9 mouse cellular contexts compared by ENCODE assay signal in the genomic region with DNA sequence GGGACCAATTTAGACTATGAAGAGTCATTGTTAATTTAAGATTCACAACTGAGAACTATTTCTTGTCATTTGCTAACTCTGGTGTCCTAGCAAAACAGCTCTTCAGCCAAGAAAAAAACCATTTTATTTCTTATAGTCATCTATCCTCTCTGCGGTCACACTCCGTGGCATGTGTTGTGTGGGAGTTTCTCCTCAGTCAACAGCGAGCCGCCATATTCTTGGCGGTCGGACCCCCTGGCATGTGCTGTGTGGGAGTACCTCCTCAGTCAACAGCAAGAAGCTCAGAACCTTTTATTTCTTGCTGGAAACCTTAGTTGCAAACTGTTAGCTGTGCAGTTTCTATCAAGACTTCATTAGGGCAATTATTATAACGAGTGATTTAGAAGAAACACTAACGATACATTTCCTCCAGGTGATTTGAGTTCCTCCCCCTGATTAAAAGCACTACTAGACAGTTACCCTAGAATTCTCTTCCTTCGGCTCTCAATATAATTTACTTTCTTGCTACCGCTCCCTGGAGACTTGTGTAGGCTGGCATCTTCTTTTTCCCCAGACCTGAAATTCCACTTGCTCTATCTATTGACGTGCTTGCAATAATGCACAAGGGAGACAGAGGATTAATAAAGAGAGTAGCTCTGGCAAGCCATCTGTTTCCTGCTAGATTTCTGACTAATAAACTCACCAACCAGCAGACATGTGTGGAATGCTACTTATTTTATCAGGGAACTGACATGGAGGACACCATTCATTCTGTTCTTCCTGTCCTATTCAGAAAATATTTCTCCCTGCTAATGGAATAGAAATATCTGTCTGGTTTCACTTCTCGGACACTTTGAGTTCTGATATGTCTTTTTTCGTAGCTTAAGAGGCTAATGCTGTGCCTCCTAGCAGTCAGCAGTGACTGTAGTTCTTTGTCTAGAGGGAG.
A peak's percentile ranks its signal among the peaks of the same experiment; 100 is the strongest.
DNase-seq lines count a peak whose midpoint lies in the region; ATAC-seq lines count a peak whose summit lies in the region.
"Had no signal": no experiment of that assay in that cellular context is flagged by ENCODE, and none has a peak within 500 bp of the region (broad histone marks: within the 10 kb centered on the region; RNA-seq: fewer than 3 reads in every experiment).

No protein-coding gene starts in this region.

- DNase-seq in heart, adult 18-20 months: no peak
- peak; percentile 84 for DNase-seq in Muller cell, postnatal 12 days (ENCODE audit: inconsistent ontology term)
- peak; percentile 85 to 87 for DNase-seq in left cerebral cortex, postnatal 36 days (ENCODE audit: low spot score in 2 of 2)
- no peak for DNase-seq in cerebellum, postnatal 4 days (ENCODE audit: low spot score in 2 of 2)
- DNase-seq in adrenal gland, postnatal 4 days (ENCODE audit: low spot score in 2 of 2): no peak
- no peak for DNase-seq in gastrocnemius, postnatal 4 days (ENCODE audit: low spot score in 2 of 2)

- WGBS in heart, embryonic 11.5 days (ENCODE audit: insufficient replicate concordance): 67% methylated on average over 13 of the region's 13 CpGs
- WGBS in hindbrain, embryonic 16.5 days: 70% methylated on average over 13 of the region's 13 CpGs

- intact Hi-C loops in left cerebral cortex, postnatal 36 days (cut with DNase I): loop anchor here (10.0 kb wide), 1 partner anchor 227 kb away; no protein-coding TSS in a partner anchor

- H3K4me1 ChIP-seq in heart, embryonic 11.5 days (ENCODE audit: control insufficient read depth, insufficient read depth, low read length): peaks cover 4% of the 10 kb centered on the region; the same call in 1 of the 2 replicates
- no peaks in the 10 kb centered on the region for H3K4me1 ChIP-seq in hindbrain, embryonic 16.5 days (ENCODE audit: control insufficient read depth, insufficient read depth, low read depth, low read length)

- H3K4me2 ChIP-seq in heart, embryonic 11.5 days: no peak overlapping the region
- H3K4me2 ChIP-seq in hindbrain, embryonic 16.5 days (ENCODE audit: low read length): no peak overlapping the region

- H3K27me3 ChIP-seq in heart, embryonic 11.5 days (ENCODE audit: control insufficient read depth, insufficient read depth, low read length): no peaks in the 10 kb centered on the region
- no peaks in the 10 kb centered on the region for H3K27me3 ChIP-seq in hindbrain, embryonic 16.5 days (replicated peaks; ENCODE audit: control insufficient read depth, insufficient read depth, low read length)

- no peak overlapping the region for H3K4me3 ChIP-seq in heart, embryonic 11.5 days (ENCODE audit: low read depth, low read length)
- no peak overlapping the region for H3K4me3 ChIP-seq in hindbrain, embryonic 16.5 days (ENCODE audit: low read length)
- H3K4me3 ChIP-seq: myocyte had no signal

- peak overlapping the region; percentile 68 for H3K27ac ChIP-seq in heart, embryonic 11.5 days (ENCODE audit: low read depth, low read length)
- H3K27ac ChIP-seq in hindbrain, embryonic 16.5 days (ENCODE audit: low read depth, low read length): peak overlapping the region; percentile 26; the same call in 1 of the 2 replicates

- no peaks in the 10 kb centered on the region for H3K36me3 ChIP-seq in heart, embryonic 11.5 days (ENCODE audit: control insufficient read depth, insufficient read depth, low read length)
- no peaks in the 10 kb centered on the region for H3K36me3 ChIP-seq in hindbrain, embryonic 16.5 days (ENCODE audit: control insufficient read depth, insufficient read depth, low read length)

- no peak for ATAC-seq in heart, embryonic 11.5 days (replicated peaks; ENCODE audit: insufficient number of reproducible peaks, low FRiP score, low TSS enrichment)
- ATAC-seq in hindbrain, embryonic 16.5 days: no peak

- H3K9ac ChIP-seq in heart, embryonic 11.5 days (ENCODE audit: low read depth, low read length): no peak overlapping the region
- no peak overlapping the region for H3K9ac ChIP-seq in hindbrain, embryonic 16.5 days (ENCODE audit: low read depth, low read length)

- no peaks in the 10 kb centered on the region for H3K9me3 ChIP-seq in heart, embryonic 11.5 days (replicated peaks; ENCODE audit: control insufficient read depth, low read length)
- no peaks in the 10 kb centered on the region for H3K9me3 ChIP-seq in hindbrain, embryonic 16.5 days (ENCODE audit: control insufficient read depth, low read length)

Comparison
In these comparisons a context has a peak if more than half of its experiments do, and no peak if none do; other contexts are left out.
1. DNase-seq: peak in Muller cell, postnatal 12 days (single experiment) and left cerebral cortex, postnatal 36 days (2 of 2); none in heart, adult 18-20 months (0 of 2), cerebellum, postnatal 4 days (0 of 2), adrenal gland, postnatal 4 days (0 of 2) and gastrocnemius, postnatal 4 days (0 of 2).